Mouse (Mus musculus): ENCODE data around the gene Sorl1. TPM values are rescaled to one million over a fixed set of nuclear protein-coding genes. Genes with fewer than 3 reads are reported as not detected.
A peak's percentile ranks its signal among the peaks of the same experiment; 100 is the strongest.

The Sorl1 gene
- total and polyA plus RNA-seq, 2 experiments from 2014 or later: 5.6 to 17.9 TPM

DNA sequence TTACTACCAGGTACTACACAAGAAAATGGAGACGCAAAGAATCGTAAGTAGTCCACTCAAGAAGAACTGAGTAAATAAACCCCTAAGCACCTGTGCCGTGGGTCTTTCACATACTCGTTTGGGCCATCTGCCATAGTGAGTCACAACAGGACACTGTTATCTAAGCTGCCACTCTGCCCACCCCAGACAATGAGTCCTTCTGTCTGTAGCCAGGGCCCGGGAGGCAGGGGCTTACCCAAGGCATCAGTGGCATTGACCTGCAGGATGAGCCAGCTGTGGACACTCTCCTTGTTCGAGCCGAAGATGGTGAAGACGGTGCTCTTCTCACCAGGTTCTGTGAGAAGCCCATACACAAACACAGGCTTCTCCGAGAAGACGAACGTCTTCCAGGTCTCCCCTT lies 77.8 kb downstream of the Sorl1 start:
- peaks cover 27% of the 10 kb centered on the region for H3K36me3 ChIP-seq (ENCODE audit: insufficient read depth)
- H3K27ac ChIP-seq (ENCODE audit: low read depth, low read length): no peak overlapping the region
- no peak for ATAC-seq
- H3K9me3 ChIP-seq (ENCODE audit: low read length): no peaks in the 10 kb centered on the region
- H3K9ac ChIP-seq: no peak overlapping the region
- DNase-seq: no peak
- 88% methylated on average over 11 of the region's 11 CpGs for WGBS
- H3K27me3 ChIP-seq (ENCODE audit: insufficient read depth, low read length): no peaks in the 10 kb centered on the region
- no peak overlapping the region for H3K4me2 ChIP-seq (ENCODE audit: low read depth)
- TF ChIP-seq CTCF (IDR thresholded peaks at IDR 0.05; ENCODE audit: low read depth): no peak
- no peak overlapping the region for H3K4me3 ChIP-seq (ENCODE audit: low read depth, low read length)
- H3K4me1 ChIP-seq (ENCODE audit: insufficient read depth): no peaks in the 10 kb centered on the region

DNA sequence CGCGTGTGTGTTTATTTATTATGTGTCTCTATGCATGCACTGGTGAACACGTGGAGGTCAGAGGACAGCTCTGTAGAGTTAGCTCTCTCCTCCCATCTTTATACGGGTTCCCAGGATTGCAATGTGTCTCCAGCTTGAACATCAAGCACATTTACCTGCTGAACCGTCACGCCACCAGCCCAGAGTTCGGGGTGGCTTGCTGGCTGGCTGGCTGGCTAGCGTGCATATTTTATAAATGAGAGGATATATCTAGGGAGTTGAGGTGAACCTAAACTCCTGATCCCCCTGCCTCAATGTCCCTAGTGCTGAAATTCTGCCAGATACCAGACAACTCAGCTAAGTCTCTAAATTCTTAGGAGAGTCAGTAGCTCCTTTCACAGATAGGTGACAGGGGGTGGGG lies 79.4 kb downstream of the Sorl1 start:
- no peak overlapping the region for H3K4me2 ChIP-seq (ENCODE audit: low read depth)
- ATAC-seq (no peak), DNase-seq (no peak)
- H3K9me3 ChIP-seq (ENCODE audit: low read length): no peaks in the 10 kb centered on the region
- no peak overlapping the region for H3K27ac ChIP-seq (ENCODE audit: low read depth, low read length)
- no peak overlapping the region for H3K4me3 ChIP-seq (ENCODE audit: low read depth, low read length)
- no peaks in the 10 kb centered on the region for H3K4me1 ChIP-seq (ENCODE audit: insufficient read depth)
- H3K36me3 ChIP-seq (ENCODE audit: insufficient read depth): peaks cover 31% of the 10 kb centered on the region
- WGBS: 93% methylated on average over 8 of the region's 8 CpGs
- no peaks in the 10 kb centered on the region for H3K27me3 ChIP-seq (ENCODE audit: insufficient read depth, low read length)
- TF ChIP-seq CTCF (IDR thresholded peaks at IDR 0.05; ENCODE audit: low read depth): no peak
- H3K9ac ChIP-seq: no peak overlapping the region

DNA sequence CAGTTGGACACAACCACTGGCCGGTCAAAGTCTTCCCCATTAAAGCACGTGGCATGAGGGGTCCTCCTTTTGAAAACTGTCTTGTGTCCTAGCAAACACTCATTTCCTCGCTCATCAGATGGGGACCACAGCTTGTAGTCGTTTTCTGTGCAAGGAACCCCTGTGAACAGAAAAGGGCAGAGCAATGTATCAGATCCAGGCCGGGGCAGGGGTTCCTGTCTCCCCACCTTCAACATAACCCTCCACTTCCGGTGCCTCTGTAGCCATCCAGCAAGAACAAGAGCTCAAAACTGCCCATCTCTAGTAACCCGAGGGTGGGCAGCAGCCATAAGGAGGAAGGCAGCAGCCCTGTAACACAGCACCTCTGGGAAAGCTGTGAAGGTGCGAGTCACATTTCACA lies 80.2 kb downstream of the Sorl1 start:
- Histone ChIP-seq H3K27me3 (ENCODE audit: insufficient read depth, low read length) (no peaks in the 10 kb centered on the region), H3K36me3 (ENCODE audit: insufficient read depth) (peaks cover 31% of the 10 kb centered on the region), H3K27ac (ENCODE audit: low read depth, low read length) (no peak overlapping the region), H3K9ac (no peak overlapping the region), H3K4me3 (ENCODE audit: low read depth, low read length) (no peak overlapping the region), H3K4me2 (ENCODE audit: low read depth) (no peak overlapping the region), H3K9me3 (ENCODE audit: low read length) (no peaks in the 10 kb centered on the region), H3K4me1 (ENCODE audit: insufficient read depth) (no peaks in the 10 kb centered on the region)
- DNase-seq: no peak
- no peak for ATAC-seq
- TF ChIP-seq CTCF (IDR thresholded peaks at IDR 0.05; ENCODE audit: low read depth): no peak
- WGBS: 89% methylated on average over 8 of the region's 8 CpGs

DNA sequence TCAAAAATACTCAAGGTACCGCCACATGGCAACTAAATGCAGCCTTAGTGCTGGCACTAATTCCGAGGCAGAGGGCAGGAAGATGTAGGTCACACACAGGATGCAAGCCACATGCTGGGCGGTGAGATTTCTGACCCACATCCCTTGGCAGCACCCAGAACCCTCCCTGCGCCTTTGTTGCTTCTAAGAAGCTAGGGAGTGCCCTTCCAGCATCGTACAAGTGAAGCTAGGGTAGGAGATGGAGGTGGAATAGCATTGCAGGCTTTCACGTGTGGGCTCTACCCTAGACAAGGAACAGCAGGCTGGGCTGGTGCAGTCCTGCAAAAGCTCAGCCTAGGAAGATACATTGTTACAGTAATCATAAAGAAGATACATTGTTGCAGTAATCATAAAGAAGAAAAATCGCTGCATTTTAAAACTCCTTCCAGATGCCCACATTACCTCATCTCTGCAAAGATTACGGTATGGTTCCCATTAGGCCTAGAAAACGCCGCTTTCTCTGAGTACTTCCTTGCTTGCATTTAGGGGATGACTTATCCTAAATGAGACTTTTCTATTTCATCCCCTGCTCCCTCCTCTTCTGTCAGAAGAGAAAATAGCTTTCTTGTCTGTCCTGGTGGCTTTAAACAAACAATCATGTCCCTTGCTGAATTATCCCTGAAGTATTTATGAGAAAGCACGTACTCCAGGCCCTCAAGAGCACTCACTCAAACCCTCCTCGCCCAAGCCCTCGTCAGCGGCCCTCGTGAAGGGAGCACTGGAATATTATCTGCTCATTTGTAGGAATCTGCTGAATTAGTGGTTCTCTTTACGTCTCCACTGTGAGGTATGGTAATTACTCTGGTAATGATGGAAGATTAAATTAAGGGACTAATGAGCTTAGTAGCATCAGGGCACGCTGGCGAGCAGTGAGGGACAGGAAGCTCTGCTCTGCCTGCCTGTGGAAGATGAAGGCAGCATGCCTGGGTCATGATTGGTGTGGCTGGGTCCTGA lies 84.8 kb downstream of the Sorl1 start:
- WGBS: 48% methylated on average over 18 of the region's 18 CpGs
- Histone ChIP-seq H3K27ac (ENCODE audit: low read depth, low read length) (no peak overlapping the region), H3K4me1 (ENCODE audit: insufficient read depth) (no peaks in the 10 kb centered on the region), H3K4me2 (ENCODE audit: low read depth) (no peak overlapping the region), H3K27me3 (ENCODE audit: insufficient read depth, low read length) (no peaks in the 10 kb centered on the region), H3K9ac (no peak overlapping the region), H3K36me3 (ENCODE audit: insufficient read depth) (peaks cover 19% of the 10 kb centered on the region), H3K9me3 (ENCODE audit: low read length) (no peaks in the 10 kb centered on the region), H3K4me3 (ENCODE audit: low read depth, low read length) (no peak overlapping the region)
- TF ChIP-seq CTCF (IDR thresholded peaks at IDR 0.05; ENCODE audit: low read depth): no peak
- ATAC-seq (peak; percentile 45; the same call in 1 of the 2 replicates), DNase-seq (peak; percentile 16)

DNA sequence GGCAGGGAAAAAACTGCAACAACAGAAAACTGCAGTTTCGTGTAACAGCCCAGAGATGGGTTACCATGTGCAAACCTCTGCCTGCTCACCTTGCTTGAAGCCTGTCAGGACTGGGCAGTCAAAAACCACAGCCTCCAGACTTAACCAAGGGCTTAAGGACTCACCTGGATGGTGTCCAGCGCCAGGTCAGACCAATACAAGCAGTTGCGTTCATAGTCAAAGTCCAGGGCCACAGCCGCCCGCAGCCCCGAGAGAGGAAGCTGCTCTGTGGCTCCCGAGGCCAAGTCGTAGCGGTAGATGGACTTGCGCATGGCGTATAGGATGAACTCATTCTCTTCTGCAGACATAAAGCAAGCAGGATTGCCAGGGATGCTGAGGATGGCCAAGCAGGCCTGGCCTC lies 87.2 kb downstream of the Sorl1 start:
- H3K9me3 ChIP-seq (ENCODE audit: low read length): no peaks in the 10 kb centered on the region
- H3K4me2 ChIP-seq (ENCODE audit: low read depth): no peak overlapping the region
- ATAC-seq (no peak), DNase-seq (no peak)
- 94% methylated on average over 11 of the region's 11 CpGs for WGBS
- H3K4me3 ChIP-seq (ENCODE audit: low read depth, low read length): no peak overlapping the region
- TF ChIP-seq CTCF (IDR thresholded peaks at IDR 0.05; ENCODE audit: low read depth): no peak
- no peaks in the 10 kb centered on the region for H3K4me1 ChIP-seq (ENCODE audit: insufficient read depth)
- H3K27me3 ChIP-seq (ENCODE audit: insufficient read depth, low read length): no peaks in the 10 kb centered on the region
- no peak overlapping the region for H3K9ac ChIP-seq
- H3K27ac ChIP-seq (ENCODE audit: low read depth, low read length): no peak overlapping the region
- peaks cover 10% of the 10 kb centered on the region; the same call in 1 of the 2 replicates for H3K36me3 ChIP-seq (ENCODE audit: insufficient read depth)

DNA sequence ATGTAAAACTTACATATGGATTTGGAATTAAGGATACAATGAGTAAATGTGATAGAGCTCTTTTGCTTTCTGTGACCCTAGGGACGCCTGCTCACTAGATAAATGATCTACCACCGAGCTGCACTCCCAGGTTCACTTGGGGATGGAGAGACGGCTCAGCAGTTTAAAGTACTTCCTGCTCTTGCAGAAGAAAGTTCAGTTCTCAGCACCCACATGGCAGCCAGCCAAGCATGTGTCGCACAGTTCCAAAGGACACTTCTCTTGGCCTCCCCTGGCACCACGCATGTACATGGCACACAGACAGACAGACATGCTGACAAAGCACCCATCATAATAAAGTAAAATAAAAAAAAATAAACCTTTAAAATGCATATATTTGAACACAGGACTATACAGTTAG lies 88.1 kb downstream of the Sorl1 start:
- no peak overlapping the region for H3K4me2 ChIP-seq (ENCODE audit: low read depth)
- no peak overlapping the region for H3K4me3 ChIP-seq (ENCODE audit: low read depth, low read length)
- no peak overlapping the region for H3K9ac ChIP-seq
- no peaks in the 10 kb centered on the region for H3K9me3 ChIP-seq (ENCODE audit: low read length)
- WGBS: 60% methylated on average over 5 of the region's 5 CpGs
- DNase-seq (no peak), ATAC-seq (no peak)
- H3K36me3 ChIP-seq (ENCODE audit: insufficient read depth): peaks cover 14% of the 10 kb centered on the region; the same call in 1 of the 2 replicates
- TF ChIP-seq CTCF (IDR thresholded peaks at IDR 0.05; ENCODE audit: low read depth): no peak
- H3K27me3 ChIP-seq (ENCODE audit: insufficient read depth, low read length): no peaks in the 10 kb centered on the region
- H3K27ac ChIP-seq (ENCODE audit: low read depth, low read length): no peak overlapping the region
- no peaks in the 10 kb centered on the region for H3K4me1 ChIP-seq (ENCODE audit: insufficient read depth)

DNA sequence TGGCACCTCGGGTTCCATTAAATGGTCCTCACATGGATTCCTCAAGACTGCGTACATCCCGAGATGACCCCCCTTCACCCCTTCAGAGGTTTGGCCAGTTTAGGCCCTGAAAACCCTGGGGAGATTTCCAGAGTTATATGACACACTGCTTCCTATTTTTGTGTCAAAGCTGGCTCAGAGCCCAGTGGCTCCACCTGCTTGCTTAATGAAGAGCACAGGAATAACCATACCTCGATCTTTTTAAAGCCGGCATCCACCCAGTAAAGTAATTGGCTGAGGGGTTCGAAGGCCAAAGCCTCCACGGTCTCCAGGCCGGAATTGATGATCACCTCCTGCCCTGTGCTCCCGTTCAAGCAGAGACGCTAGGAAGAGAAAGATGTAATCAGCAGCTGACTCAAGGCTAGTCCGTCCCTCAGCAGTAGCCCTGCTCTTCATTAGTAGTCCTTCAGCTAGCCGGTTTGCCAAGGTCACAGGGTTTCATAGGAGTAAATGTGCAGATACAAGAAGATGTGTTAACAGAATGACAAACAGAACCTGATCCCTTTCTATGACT lies 88.8 kb downstream of the Sorl1 start:
- no peak overlapping the region for H3K4me2 ChIP-seq (ENCODE audit: low read depth)
- no peak for ATAC-seq
- no peak overlapping the region for H3K9ac ChIP-seq
- H3K27me3 ChIP-seq (ENCODE audit: insufficient read depth, low read length): no peaks in the 10 kb centered on the region
- H3K9me3 ChIP-seq (ENCODE audit: low read length): no peaks in the 10 kb centered on the region
- peaks cover 9% of the 10 kb centered on the region; the same call in 1 of the 2 replicates for H3K36me3 ChIP-seq (ENCODE audit: insufficient read depth)
- no peak for TF ChIP-seq CTCF (IDR thresholded peaks at IDR 0.05; ENCODE audit: low read depth)
- no peaks in the 10 kb centered on the region for H3K4me1 ChIP-seq (ENCODE audit: insufficient read depth)
- 73% methylated on average over 12 of the region's 12 CpGs for WGBS
- H3K4me3 ChIP-seq (ENCODE audit: low read depth, low read length): no peak overlapping the region
- H3K27ac ChIP-seq (ENCODE audit: low read depth, low read length): no peak overlapping the region
- DNase-seq: peak; percentile 26
